Mouse (Mus musculus) macrophage (primary cell): ENCODE results near the gene Cyth4. TPM values are rescaled to one million over a fixed set of nuclear protein-coding genes. Genes with fewer than 3 reads are reported as not detected.

Experiments used
- H3K27ac ChIP-seq: fragments of 350-480 bp; formaldehyde crosslinking; 2 replicates; pipeline ENCODE4 v1.9.0; 2021
- H3K36me3 ChIP-seq: fragments of 350-480 bp; formaldehyde crosslinking; 2 replicates; pipeline ENCODE4 v1.9.0; 2021; ENCODE audit errors: inconsistent target
- H3K4me3 ChIP-seq: fragments of 350-480 bp; formaldehyde crosslinking; 2 replicates; pipeline ENCODE4 v1.9.0; 2021; ENCODE audit errors: inconsistent target
- H3K79me2 ChIP-seq: fragments of 350-480 bp; formaldehyde crosslinking; 2 replicates; pipeline ENCODE4 v1.9.0; 2021; ENCODE audit errors: inconsistent target
- WGBS: methylation state at CpG from one replicate; pipeline ENCODE4 v1.1.7; 2026; ENCODE audit warnings: inconsistent platforms; ENCODE audit not compliant: missing documents; 5-methylcytosine and 5-hydroxymethylcytosine counted together
- polyA plus RNA-seq: library from polyadenylated mRNA; stranded (reverse); fragments of 250-400 nt; gene quantifications from 3 replicates; pipeline ENCODE4 v1.2.4, GENCODE M21; 2018; ENCODE audit warnings: inconsistent platforms

Gene Cyth4
- polyA plus RNA-seq, 1 experiment from 2014 or later, result 240 TPM

DNA sequence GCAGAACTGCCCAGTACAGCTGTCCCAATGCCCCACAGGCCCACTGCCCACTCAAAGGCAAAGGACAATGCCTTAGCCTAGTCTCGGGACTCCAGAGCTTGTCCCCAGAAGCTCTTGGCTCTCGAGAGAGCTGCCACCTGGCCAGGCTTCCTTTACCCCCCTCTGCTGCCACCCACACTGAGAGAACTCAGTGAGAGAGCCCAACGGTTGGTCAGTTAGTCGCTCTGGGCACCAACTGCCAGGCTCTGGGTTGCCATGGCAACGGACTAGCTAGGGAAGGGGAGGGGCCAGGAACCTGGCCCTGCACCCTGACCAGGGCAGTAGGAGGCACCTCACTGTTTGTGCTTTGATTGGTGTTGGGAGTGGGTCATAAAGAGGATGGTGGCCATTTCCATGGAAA lies 73.5 kb downstream of the Cyth4 start:
- Histone ChIP-seq H3K36me3 (no peaks in the 10 kb centered on the region), H3K79me2 (no peaks in the 10 kb centered on the region), H3K27ac (no peak overlapping the region), H3K4me3 (no peak overlapping the region)
- 14% methylated on average over 5 of the region's 5 CpGs for WGBS

Other genes with a start within 250 kb of the Cyth4 start
- gene Tex33, start 201.1 kb upstream of the Cyth4 start, polyA plus RNA-seq, result not detected in 3 replicates
- gene Tst, start 191.1 kb upstream of the Cyth4 start, polyA plus RNA-seq, result 4.4 to 12.5 TPM (median 7.0 TPM) in 3 replicates
- 16.6 to 43.2 TPM (median 18.6 TPM) in 3 replicates for gene Mpst, start 190.6 kb upstream of the Cyth4 start, polyA plus RNA-seq
- gene Kctd17, start 168.5 kb upstream of the Cyth4 start, polyA plus RNA-seq, result 6.9 to 12.1 TPM (median 10.0 TPM) in 3 replicates
- not detected in 3 replicates for gene Tmprss6, start 128.4 kb upstream of the Cyth4 start, polyA plus RNA-seq
- 0.12 to 0.16 TPM in 2 of 3 replicates, not detected in the other for gene Il2rb, start 101.8 kb upstream of the Cyth4 start, polyA plus RNA-seq
- 2.9 to 6.5 TPM (median 3.7 TPM) in 3 replicates for gene C1qtnf6, start 65.6 kb upstream of the Cyth4 start, polyA plus RNA-seq
- not detected in 3 replicates for gene Sstr3, start 52.4 kb upstream of the Cyth4 start, polyA plus RNA-seq
- gene Rac2, start 24.3 kb upstream of the Cyth4 start, polyA plus RNA-seq, result 169 to 717 TPM (median 258 TPM) in 3 replicates
- gene Elfn2, start 121.7 kb downstream of the Cyth4 start, polyA plus RNA-seq, result not detected in 3 replicates
- gene Mfng, start 176.4 kb downstream of the Cyth4 start, polyA plus RNA-seq, result 0.69 to 5.4 TPM (median 1.8 TPM) in 3 replicates
- 0.21 TPM in 1 of 3 replicates, not detected in the others for gene Card10, start 206.0 kb downstream of the Cyth4 start, polyA plus RNA-seq
- not detected in 3 replicates for gene Cdc42ep1, start 245.6 kb downstream of the Cyth4 start, polyA plus RNA-seq